8 mouse cellular contexts compared by ENCODE assay signal in genomic region chr15:82146770-82147610, GRCm38 (mm10). TPM values are rescaled to one million over a fixed set of nuclear protein-coding genes. Genes with fewer than 3 reads are reported as not detected.
A peak's percentile ranks its signal among the peaks of the same experiment; 100 is the strongest.
DNase-seq lines count a peak whose midpoint lies in the region; ATAC-seq and TF ChIP-seq lines count a peak whose summit lies in the region.

Gene Srebf2 (plus strand): TSS chr15:82147181.

- DNase-seq in brain, embryonic 14.5 days (ENCODE audit: low read depth) = peak; percentile 100
- peak; percentile 96 for DNase-seq in liver, adult 2 months (ENCODE audit: extremely low read depth, low read depth, low spot score)
- peak; percentile 99 for DNase-seq in splenic B cell, adult 2 months (ENCODE audit: low read depth, low spot score)

- H3K4me2 ChIP-seq in heart, embryonic 11.5 days = peak within 1 kb of the TSS; percentile 93
- peak within 1 kb of the TSS; percentile 81 for H3K4me2 ChIP-seq in kidney, embryonic 16.5 days (replicated peaks; ENCODE audit: low read depth, low read length)
- H3K4me2 ChIP-seq in myocyte (ENCODE audit: low read depth) = peak within 1 kb of the TSS; percentile 89

- H3K27me3 ChIP-seq in C2C12 (ENCODE audit: control insufficient read depth, insufficient read depth, insufficient read length) = no peaks in the 10 kb centered on the region
- H3K27me3 ChIP-seq in erythroblast, embryonic 14.5 days (ENCODE audit: control insufficient read depth) = no peaks in the 10 kb centered on the region
- H3K27me3 ChIP-seq in heart, embryonic 11.5 days (ENCODE audit: control insufficient read depth, insufficient read depth, low read length) = no peaks in the 10 kb centered on the region
- H3K27me3 ChIP-seq in kidney, embryonic 16.5 days (ENCODE audit: insufficient read depth, low read length) = no peaks in the 10 kb centered on the region
- H3K27me3 ChIP-seq in liver, adult 2 months (ENCODE audit: control insufficient read depth, insufficient read depth, low read length) = no peaks in the 10 kb centered on the region
- H3K27me3 ChIP-seq in myocyte (ENCODE audit: control insufficient read depth, insufficient read depth, insufficient read length) = no peaks in the 10 kb centered on the region
- H3K27me3 ChIP-seq in splenic B cell, adult 2 months (ENCODE audit: control insufficient read depth, insufficient read depth, low read length, poor library complexity, severe bottlenecking) = no peaks in the 10 kb centered on the region

- H3K4me1 ChIP-seq in erythroblast, embryonic 14.5 days (ENCODE audit: control insufficient read depth) = peaks cover 61% of the 10 kb centered on the region
- peaks cover 21% of the 10 kb centered on the region for H3K4me1 ChIP-seq in heart, embryonic 11.5 days (ENCODE audit: control insufficient read depth, insufficient read depth, low read length)
- H3K4me1 ChIP-seq in kidney, embryonic 16.5 days (ENCODE audit: insufficient read depth, low read length) = peaks cover 29% of the 10 kb centered on the region
- H3K4me1 ChIP-seq in liver, adult 2 months (ENCODE audit: control insufficient read depth, insufficient read depth, low read length) = peaks cover 18% of the 10 kb centered on the region

- TF ChIP-seq CTCF in C2C12 (IDR thresholded peaks at IDR 0.05; ENCODE audit: control insufficient read depth, insufficient read depth, insufficient read length) = no peak
- TF ChIP-seq CTCF in brain, embryonic 14.5 days (IDR thresholded peaks at IDR 0.05; ENCODE audit: borderline replicate concordance, extremely low read depth, insufficient read depth, insufficient read length) = no peak
- TF ChIP-seq CTCF in liver, adult 2 months (IDR thresholded peaks at IDR 0.05; ENCODE audit: low read depth, low read length) = no peak

- H3K4me3 ChIP-seq in C2C12 (ENCODE audit: insufficient read depth, poor library complexity, severe bottlenecking) (peak within 1 kb of the TSS; percentile 97), myocyte (peak within 1 kb of the TSS; percentile 67)
- peak within 1 kb of the TSS; percentile 97 for H3K4me3 ChIP-seq in erythroblast, embryonic 14.5 days (replicated peaks)
- peak within 1 kb of the TSS; percentile 84 for H3K4me3 ChIP-seq in heart, embryonic 11.5 days (ENCODE audit: low read depth, low read length)
- peak within 1 kb of the TSS; percentile 80 for H3K4me3 ChIP-seq in kidney, embryonic 16.5 days (ENCODE audit: low read length)
- H3K4me3 ChIP-seq in liver, adult 2 months (ENCODE audit: insufficient read depth, low read depth, low read length) = peak within 1 kb of the TSS; percentile 81

- peaks cover 49% of the 10 kb centered on the region for H3K79me2 ChIP-seq in C2C12 (ENCODE audit: control insufficient read depth, insufficient read depth)
- H3K79me2 ChIP-seq in liver, adult 2 months (ENCODE audit: control insufficient read depth, insufficient read depth, low read length) = peaks cover 9% of the 10 kb centered on the region; the same call in 1 of the 2 replicates
- peaks cover 42% of the 10 kb centered on the region for H3K79me2 ChIP-seq in myocyte (ENCODE audit: control insufficient read depth, insufficient read depth)

- ATAC-seq in heart, embryonic 11.5 days (replicated peaks; ENCODE audit: insufficient number of reproducible peaks, low FRiP score, low TSS enrichment) = peak; percentile 96
- ATAC-seq in kidney, embryonic 16.5 days (ENCODE audit: low FRiP score, low TSS enrichment) = peak; percentile 98

- H3ac ChIP-seq in C2C12 (ENCODE audit: control insufficient read depth, insufficient read length, low read depth) = peak within 1 kb of the TSS; percentile 47
- H3ac ChIP-seq in myocyte (ENCODE audit: control insufficient read depth, insufficient read length) = peak within 1 kb of the TSS; percentile 48

- H3K9ac ChIP-seq in heart, embryonic 11.5 days (ENCODE audit: low read depth, low read length) = peak within 1 kb of the TSS; percentile 90
- H3K9ac ChIP-seq in kidney, embryonic 16.5 days (replicated peaks; ENCODE audit: low read length) = peak within 1 kb of the TSS; percentile 88
- H3K9ac ChIP-seq in liver, adult 2 months (ENCODE audit: low read depth, low read length) = peak within 1 kb of the TSS; percentile 92

- peaks cover 20% of the 10 kb centered on the region for H3K36me3 ChIP-seq in C2C12 (ENCODE audit: control insufficient read depth, insufficient read depth)
- peaks cover 32% of the 10 kb centered on the region for H3K36me3 ChIP-seq in erythroblast, embryonic 14.5 days (ENCODE audit: control insufficient read depth)
- H3K36me3 ChIP-seq in heart, embryonic 11.5 days (ENCODE audit: control insufficient read depth, insufficient read depth, low read length) = no peaks in the 10 kb centered on the region
- H3K36me3 ChIP-seq in kidney, embryonic 16.5 days (ENCODE audit: insufficient read depth, low read length) = no peaks in the 10 kb centered on the region
- no peaks in the 10 kb centered on the region for H3K36me3 ChIP-seq in liver, adult 2 months (ENCODE audit: control insufficient read depth, insufficient read depth, low read length)
- H3K36me3 ChIP-seq in myocyte (ENCODE audit: control insufficient read depth, insufficient read depth) = peaks cover 19% of the 10 kb centered on the region
- no peaks in the 10 kb centered on the region for H3K36me3 ChIP-seq in splenic B cell, adult 2 months (ENCODE audit: control insufficient read depth, insufficient read depth, low read length, poor library complexity, severe bottlenecking)

- WGBS in heart, embryonic 11.5 days (ENCODE audit: insufficient replicate concordance) = under 1% methylated on average over 75 of the region's 79 CpGs
- WGBS in kidney, embryonic 16.5 days = under 1% methylated on average over 63 of the region's 79 CpGs
- 1% methylated on average over 78 of the region's 79 CpGs for WGBS in liver, adult 2 months

- peak within 1 kb of the TSS; percentile 91 for H3K27ac ChIP-seq in heart, embryonic 11.5 days (ENCODE audit: low read depth, low read length)
- H3K27ac ChIP-seq in kidney, embryonic 16.5 days (ENCODE audit: low read length) = peak within 1 kb of the TSS; percentile 95
- H3K27ac ChIP-seq in liver, adult 2 months (replicated peaks; ENCODE audit: insufficient read depth, low read depth, low read length) = peak within 1 kb of the TSS; percentile 88

- H3K79me3 ChIP-seq in C2C12 (ENCODE audit: low read depth) = peaks cover 42% of the 10 kb centered on the region

- TF ChIP-seq POLR2A in brain, embryonic 14.5 days (IDR thresholded peaks at IDR 0.05; ENCODE audit: borderline replicate concordance, extremely low read depth, insufficient read depth, insufficient read length, poor library complexity, severe bottlenecking) = peak; percentile 88
- TF ChIP-seq POLR2A in liver, adult 2 months (IDR thresholded peaks at IDR 0.05; ENCODE audit: extremely low read depth, insufficient read depth, low read length) = peak; percentile 78
- TF ChIP-seq POLR2A in myocyte (IDR thresholded peaks at IDR 0.05; ENCODE audit: insufficient read length, low read depth) = peak; percentile 95

- no peaks in the 10 kb centered on the region for H3K9me3 ChIP-seq in erythroblast, embryonic 14.5 days (ENCODE audit: control insufficient read depth, low read length)
- no peaks in the 10 kb centered on the region for H3K9me3 ChIP-seq in heart, embryonic 11.5 days (replicated peaks; ENCODE audit: control insufficient read depth, low read length)
- H3K9me3 ChIP-seq in kidney, embryonic 16.5 days (ENCODE audit: low read length) = no peaks in the 10 kb centered on the region

TF ChIP-seq in C2C12, 6 proteins besides CTCF, POLR2A, EP300 and RAD21:
- TF ChIP-seq MYOD1 (IDR thresholded peaks at IDR 0.05; ENCODE audit: control insufficient read depth, insufficient read length, low read depth) (no peak), MAX (IDR thresholded peaks at IDR 0.05) (peak; percentile 29), CEBPB (IDR thresholded peaks at IDR 0.05; ENCODE audit: low read depth) (peak; percentile 62)

TF ChIP-seq in myocyte, 11 proteins besides CTCF, POLR2A, EP300 and RAD21:
- TF ChIP-seq E2F4 (IDR thresholded peaks at IDR 0.05; ENCODE audit: insufficient read depth) (no peak), TCF3 (IDR thresholded peaks at IDR 0.05; ENCODE audit: insufficient read length, low read depth) (peak; percentile 53), CEBPB (IDR thresholded peaks at IDR 0.05; ENCODE audit: insufficient read depth, poor library complexity, severe bottlenecking) (no peak), REST (IDR thresholded peaks at IDR 0.05; ENCODE audit: insufficient read depth, insufficient read length) (peak; percentile 72), MYOG (IDR thresholded peaks at IDR 0.05; ENCODE audit: control insufficient read depth in 1 of 3, insufficient read depth in 1 of 3, insufficient read length in 2 of 3, low read depth in 2 of 3) (peak in 1 of 3 experiments; percentile 66), SRF (IDR thresholded peaks at IDR 0.05; ENCODE audit: control insufficient read depth, insufficient read length, low read depth) (peak; percentile 77), POLR2AphosphoS2 (IDR thresholded peaks at IDR 0.05; ENCODE audit: insufficient read length, low read depth) (peak; percentile 96), MYOD1 (IDR thresholded peaks at IDR 0.05; ENCODE audit: control insufficient read depth in 1 of 3, insufficient read length in 2 of 3, low read depth in 2 of 3) (peak in 2 of 3 experiments; percentile 47 to 88)

RNA-seq across cellular contexts. Expression of gene Srebf2, which starts in this region (rescaled TPM):
- 180 TPM for polyA plus RNA-seq in C2C12 (2012; fragmentation: generic; extraction: Trizol)
- polyA plus RNA-seq in brain, embryonic 14.5 days (2012; rRNA removed) = 196 and 230 TPM in 2 replicates
- polyA plus RNA-seq in erythroblast, embryonic 14.5 days (2012) = 14.2 and 17.0 TPM in 2 replicates
- 82.3 and 88.1 TPM in 2 replicates for polyA plus RNA-seq in heart, embryonic 11.5 days (2014; fragmentation: Nextera tagmentation; extraction: Ambion mirVana)
- polyA plus RNA-seq in kidney, embryonic 16.5 days (2015; fragmentation: Nextera tagmentation; extraction: Ambion mirVana) = 134 and 144 TPM in 2 replicates
- total RNA-seq in liver, adult 2 months (2014; rRNA removed) = 16.5 and 25.0 TPM in 2 replicates
- polyA plus RNA-seq in liver, adult 2 months (2012; rRNA removed) = 66.3 and 71.2 TPM in 2 replicates
- 285 TPM for polyA plus RNA-seq in myocyte (2012; fragmentation: generic; extraction: Trizol)

Comparison
In these comparisons a context has a peak if more than half of its experiments do, and no peak if none do; other contexts are left out.
1. Peak in every context shown above with its lines: DNase-seq, ATAC-seq, H3K4me3 ChIP-seq and H3K27ac ChIP-seq.